In the genomic region with DNA sequence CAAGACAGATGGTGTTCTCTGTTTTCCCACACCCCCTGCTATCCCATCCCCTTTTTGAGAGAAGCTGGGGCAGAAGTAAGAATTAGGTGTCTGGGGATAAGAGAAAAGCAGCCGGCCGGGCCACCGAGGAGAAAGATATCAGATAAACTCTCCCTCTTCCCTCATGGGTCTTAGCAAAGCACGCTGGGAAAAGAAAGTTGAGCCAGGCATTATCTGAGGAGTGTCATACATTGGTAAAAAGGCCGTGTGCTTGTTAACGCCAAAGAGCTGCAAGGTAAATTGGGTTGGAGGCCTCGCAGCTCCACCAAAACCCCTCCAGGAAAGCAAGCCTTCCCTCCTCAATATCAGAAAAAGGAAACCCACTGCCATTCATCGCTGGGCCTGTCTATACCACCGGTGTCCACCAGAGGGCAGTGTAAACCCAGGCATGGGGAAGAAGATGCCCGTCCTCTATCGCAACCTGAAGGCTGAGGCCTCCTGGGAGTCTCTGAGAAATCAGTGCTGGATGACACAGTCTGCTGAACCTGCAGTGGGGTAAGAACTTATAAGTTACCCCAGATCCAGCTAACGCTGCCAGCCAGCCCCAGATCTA, we compare ENCODE assay signal across 8 mouse cellular contexts. TPM values are rescaled to one million over a fixed set of nuclear protein-coding genes. Genes with fewer than 3 reads are reported as not detected.
DNase-seq lines count a peak whose midpoint lies in the region; ATAC-seq lines count a peak whose summit lies in the region.
"Had no signal": no experiment of that assay in that cellular context is flagged by ENCODE, and none has a peak within 500 bp of the region (broad histone marks: within the 10 kb centered on the region; RNA-seq: fewer than 3 reads in every experiment).

No protein-coding gene starts in this region.

- no peak overlapping the region for H3K4me3 ChIP-seq in midbrain, embryonic 11.5 days (ENCODE audit: low read depth, low read length)
- H3K4me3 ChIP-seq: neural tube, embryonic 13.5 days had no signal

- WGBS in midbrain, embryonic 11.5 days, result 21% methylated on average over 12 of the region's 12 CpGs

- H3K36me3 ChIP-seq in midbrain, embryonic 11.5 days (ENCODE audit: control insufficient read depth, insufficient read depth, low read length), result no peaks in the 10 kb centered on the region
- H3K36me3 ChIP-seq: neural tube, embryonic 13.5 days had no signal

- intact Hi-C loops in left cerebral cortex, postnatal 14 days (cut with DNase I), result loop anchor here (1.0 kb wide), 1 partner anchor 74 kb away; no protein-coding TSS in a partner anchor

- peak; percentile 51; the same call in 1 of the 2 replicates for ATAC-seq in midbrain, embryonic 11.5 days (ENCODE audit: low FRiP score)

- peak; percentile 89 for DNase-seq in ZHBTc4 (ENCODE audit: low read depth, low spot score)
- DNase-seq in cerebellum, adult 8-10 months, result peak; percentile 89
- peak; percentile 80 to 88 for DNase-seq in frontal cortex, postnatal 25 days (ENCODE audit: low spot score in 2 of 2)
- DNase-seq in induced T-regulatory cell, adult 2 months (ENCODE audit: low read depth), result peak; percentile 90
- peak; percentile 79 to 88 for DNase-seq in left cerebral cortex, postnatal 14 days (ENCODE audit: low spot score in 2 of 2)
- DNase-seq in midbrain, embryonic 11.5 days (ENCODE audit: low spot score, missing footprints), result peak; percentile 98
- peak; percentile 52 to 83 for DNase-seq in spleen, adult 18-20 months

- peaks cover 5% of the 10 kb centered on the region; the same call in 1 of the 2 replicates for H3K27me3 ChIP-seq in midbrain, embryonic 11.5 days (ENCODE audit: control insufficient read depth, insufficient read depth, low read length)

- no peaks in the 10 kb centered on the region; the same call in 1 of the 2 replicates for H3K9me3 ChIP-seq in midbrain, embryonic 11.5 days (ENCODE audit: control insufficient read depth, low read length)

- H3K4me2 ChIP-seq in midbrain, embryonic 11.5 days, result no peak overlapping the region
- H3K4me2 ChIP-seq: neural tube, embryonic 13.5 days had no signal

- no peak overlapping the region for H3K27ac ChIP-seq in midbrain, embryonic 11.5 days (ENCODE audit: low read depth, low read length)
- H3K27ac ChIP-seq: neural tube, embryonic 13.5 days had no signal

- H3K4me1 ChIP-seq in midbrain, embryonic 11.5 days (ENCODE audit: control insufficient read depth, insufficient read depth, low read length), result peaks cover 4% of the 10 kb centered on the region; the same call in 1 of the 2 replicates

- H3K9ac ChIP-seq in midbrain, embryonic 11.5 days (ENCODE audit: low read length), result no peak overlapping the region
- H3K9ac ChIP-seq: neural tube, embryonic 13.5 days had no signal

RNA-seq across cellular contexts. Expression of a gene that starts 3.1 kb away (rescaled TPM):
- 1 to 10 TPM; 4.9 to 6.0 TPM for total RNA-seq in left cerebral cortex, postnatal 14 days (2021)
- polyA plus RNA-seq in midbrain, embryonic 11.5 days (2014; fragmentation: Nextera tagmentation; extraction: Ambion mirVana), result 0.40 and 0.46 TPM in 2 replicates

RNA-seq across cellular contexts. Expression of a gene that starts 28.3 kb away (rescaled TPM):
- total RNA-seq in left cerebral cortex, postnatal 14 days (2021), result 10 to 100 TPM; 23.0 to 24.4 TPM
- polyA plus RNA-seq in midbrain, embryonic 11.5 days (2014; fragmentation: Nextera tagmentation; extraction: Ambion mirVana), result 13.5 and 18.1 TPM in 2 replicates

RNA-seq across cellular contexts. Expression of a gene that starts 44.8 kb away (rescaled TPM):
- total RNA-seq in left cerebral cortex, postnatal 14 days (2021), result 10 to 100 TPM; 49.5 to 49.7 TPM
- 87.9 and 91.6 TPM in 2 replicates for polyA plus RNA-seq in midbrain, embryonic 11.5 days (2014; fragmentation: Nextera tagmentation; extraction: Ambion mirVana)

RNA-seq across cellular contexts. Expression of a gene that starts 44.9 kb away (rescaled TPM):
- 1 to 10 TPM in 1 of 2 experiments, under 1 TPM in 1; 0.68 to 1.1 TPM for total RNA-seq in left cerebral cortex, postnatal 14 days (2021)
- polyA plus RNA-seq in midbrain, embryonic 11.5 days (2014; fragmentation: Nextera tagmentation; extraction: Ambion mirVana), result 1.7 and 2.0 TPM in 2 replicates
